Mouse (Mus musculus) embryonic facial prominence, embryonic 12.5 days (tissue): ENCODE measurements at regions not wholly inside any gene's neighbourhood (a gene's known extent, or its start where the extent isn't known, plus 50 kb on each side); places are given as distances from the start of the nearest gene placed in this dataset.

Experiments used
- ATAC-seq: fragments of 200-750 bp; cut with Nextera tagmentation; 2 replicates; pipeline ENCODE4 v1.8.0; 2017; ENCODE audit not compliant: insufficient number of reproducible peaks, insufficient read depth, low FRiP score, low TSS enrichment
- H3K27ac ChIP-seq: fragments of 300-500 bp; sonication (generic); 2 replicates; pipeline ENCODE4 v1.5.1; 2016; ENCODE audit warnings: mild to moderate bottlenecking
- H3K27me3 ChIP-seq: fragments of 300-500 bp; sonication (generic); 2 replicates; pipeline ENCODE4 v1.6.1; 2016; ENCODE audit warnings: mild to moderate bottlenecking, moderate library complexity
- H3K36me3 ChIP-seq: fragments of 300-500 bp; sonication (generic); 2 replicates; pipeline ENCODE4 v1.6.1; 2016; ENCODE audit warnings: mild to moderate bottlenecking
- H3K4me1 ChIP-seq: fragments of 300-500 bp; sonication (generic); 2 replicates; pipeline ENCODE4 v1.6.1; 2016
- H3K4me2 ChIP-seq: fragments of 300-500 bp; sonication (generic); replicated peaks from 2 replicates; pipeline ENCODE4 v1.6.1; 2016; ENCODE audit warnings: mild to moderate bottlenecking, moderate library complexity
- H3K4me3 ChIP-seq: fragments of 300-500 bp; sonication (generic); 2 replicates; pipeline ENCODE4 v1.5.1; 2016; ENCODE audit warnings: mild to moderate bottlenecking
- H3K9ac ChIP-seq: fragments of 300-500 bp; sonication (generic); 2 replicates; pipeline ENCODE4 v1.6.1; 2016; ENCODE audit warnings: mild to moderate bottlenecking, moderate library complexity
- H3K9me3 ChIP-seq: fragments of 300-500 bp; sonication (generic); 2 replicates; pipeline ENCODE4 v1.6.1; 2016; ENCODE audit warnings: mild to moderate bottlenecking, moderate library complexity
- WGBS: fragments of 180-500 bp; shearing (Covaris S2); methylation state at CpG from one replicate; pipeline ENCODE4 v1.1.7; 2016; 5-methylcytosine and 5-hydroxymethylcytosine counted together

DNA sequence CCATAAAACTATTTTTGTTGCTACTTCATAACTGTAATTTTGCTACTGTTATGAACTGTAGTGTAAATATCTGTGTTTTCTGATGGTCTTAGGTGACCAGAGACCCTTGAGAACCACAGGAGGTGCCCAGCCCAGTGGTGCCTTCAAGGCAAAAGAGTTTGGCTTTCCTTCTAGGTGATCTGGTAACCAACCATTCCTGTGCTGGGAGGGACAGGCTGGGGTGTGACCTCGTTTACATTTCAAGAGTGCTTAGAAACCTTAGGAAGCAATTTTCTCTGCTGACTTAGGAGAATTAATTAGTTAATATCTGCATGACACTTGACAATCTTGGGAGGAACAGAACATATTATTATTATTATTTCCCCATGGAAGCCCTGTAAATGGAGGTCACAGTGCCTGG, 111.1 kb upstream of the Hs3st2 start:
- no peak overlapping the region for H3K4me3 ChIP-seq
- H3K4me2 ChIP-seq, result no peak overlapping the region
- no peaks in the 10 kb centered on the region for H3K36me3 ChIP-seq
- WGBS, result 48% methylated on average over 1 of the region's 1 CpGs
- no peak overlapping the region for H3K9ac ChIP-seq
- no peaks in the 10 kb centered on the region for H3K9me3 ChIP-seq
- no peaks in the 10 kb centered on the region for H3K4me1 ChIP-seq
- H3K27ac ChIP-seq, result no peak overlapping the region
- H3K27me3 ChIP-seq, result no peaks in the 10 kb centered on the region
- ATAC-seq, result no peak

GRCm38 (mm10) chr7:121282154-121282553, 109.5 kb upstream of the Hs3st2 start:
- Histone ChIP-seq H3K4me2 (no peak overlapping the region), H3K4me3 (no peak overlapping the region), H3K9ac (no peak overlapping the region), H3K27ac (no peak overlapping the region), H3K4me1 (no peaks in the 10 kb centered on the region), H3K9me3 (no peaks in the 10 kb centered on the region), H3K27me3 (no peaks in the 10 kb centered on the region), H3K36me3 (no peaks in the 10 kb centered on the region)
- 73% methylated on average over 7 of the region's 7 CpGs for WGBS
- ATAC-seq, result no peak

GRCm38 (mm10) chr7:121289737-121290136, 101.9 kb upstream of the Hs3st2 start:
- Histone ChIP-seq H3K27me3 (no peaks in the 10 kb centered on the region), H3K9me3 (no peaks in the 10 kb centered on the region), H3K9ac (no peak overlapping the region), H3K4me2 (no peak overlapping the region), H3K4me1 (no peaks in the 10 kb centered on the region), H3K4me3 (no peak overlapping the region), H3K27ac (no peak overlapping the region), H3K36me3 (no peaks in the 10 kb centered on the region)
- no peak for ATAC-seq
- 83% methylated on average over 16 of the region's 16 CpGs for WGBS

DNA sequence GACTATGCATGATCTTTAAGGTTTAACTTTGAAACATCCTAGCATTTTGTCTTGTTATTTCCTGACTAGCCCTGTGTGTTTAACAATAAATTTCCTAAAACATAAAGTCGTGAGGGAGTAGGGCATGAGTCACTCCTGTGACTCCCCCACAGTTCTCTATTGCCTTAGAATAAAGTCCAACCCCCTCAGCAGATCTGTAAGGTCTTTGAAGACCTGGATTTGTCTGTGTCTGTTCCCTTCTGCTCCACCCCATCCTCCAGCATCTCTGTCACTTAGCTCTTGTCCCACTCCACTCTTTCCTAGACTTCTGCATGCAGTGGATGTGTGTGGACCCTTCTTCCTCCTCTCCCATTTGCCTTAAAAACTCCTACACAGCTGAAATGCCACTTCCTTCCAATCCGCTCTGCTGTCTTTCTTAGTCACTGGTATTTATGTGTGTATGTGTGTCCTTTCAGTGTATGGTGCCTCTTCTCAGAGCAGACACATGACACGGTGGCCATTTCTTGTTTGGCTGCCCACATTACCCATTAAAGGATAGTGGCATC, 95.4 kb upstream of the Hs3st2 start:
- WGBS, result 78% methylated on average over 3 of the region's 3 CpGs
- H3K9ac ChIP-seq, result no peak overlapping the region
- H3K27me3 ChIP-seq, result no peaks in the 10 kb centered on the region
- no peak overlapping the region for H3K4me2 ChIP-seq
- no peaks in the 10 kb centered on the region for H3K4me1 ChIP-seq
- ATAC-seq, result no peak
- no peak overlapping the region for H3K27ac ChIP-seq
- H3K4me3 ChIP-seq, result no peak overlapping the region
- no peaks in the 10 kb centered on the region for H3K9me3 ChIP-seq
- no peaks in the 10 kb centered on the region for H3K36me3 ChIP-seq

- Histone ChIP-seq H3K36me3 (no peaks in the 10 kb centered on the region), H3K9ac (no peak overlapping the region), H3K27me3 (peaks cover 5% of the 10 kb centered on the region), H3K27ac (no peak overlapping the region), H3K4me1 (peaks cover 6% of the 10 kb centered on the region), H3K9me3 (no peaks in the 10 kb centered on the region), H3K4me2 (peak overlapping the region; percentile 30), H3K4me3 (peak overlapping the region; percentile 1; the same call in 1 of the 2 replicates)
- no peak for ATAC-seq
- 6% methylated on average over 19 of the region's 19 CpGs for WGBS
Observed at GRCm38 (mm10) chr7:121312961-121313587, 78.6 kb upstream of the Hs3st2 start.

GRCm38 (mm10) chr7:121314521-121314920, 77.1 kb upstream of the Hs3st2 start:
- Histone ChIP-seq H3K27ac (no peak overlapping the region), H3K9me3 (no peaks in the 10 kb centered on the region), H3K9ac (no peak overlapping the region), H3K27me3 (peaks cover 5% of the 10 kb centered on the region), H3K4me1 (peaks cover 6% of the 10 kb centered on the region), H3K4me2 (no peak overlapping the region), H3K36me3 (no peaks in the 10 kb centered on the region), H3K4me3 (no peak overlapping the region)
- WGBS, result 87% methylated on average over 4 of the region's 4 CpGs
- ATAC-seq, result no peak

- ATAC-seq, result no peak
- H3K27ac ChIP-seq, result no peak overlapping the region
- H3K9ac ChIP-seq, result no peak overlapping the region
- 81% methylated on average over 7 of the region's 7 CpGs for WGBS
- H3K4me1 ChIP-seq, result no peaks in the 10 kb centered on the region
- H3K4me3 ChIP-seq, result no peak overlapping the region
- H3K27me3 ChIP-seq, result no peaks in the 10 kb centered on the region
- no peaks in the 10 kb centered on the region for H3K9me3 ChIP-seq
- H3K4me2 ChIP-seq, result no peak overlapping the region
- no peaks in the 10 kb centered on the region for H3K36me3 ChIP-seq
Observed at GRCm38 (mm10) chr7:121329274-121329673, 62.4 kb upstream of the Hs3st2 start.

DNA sequence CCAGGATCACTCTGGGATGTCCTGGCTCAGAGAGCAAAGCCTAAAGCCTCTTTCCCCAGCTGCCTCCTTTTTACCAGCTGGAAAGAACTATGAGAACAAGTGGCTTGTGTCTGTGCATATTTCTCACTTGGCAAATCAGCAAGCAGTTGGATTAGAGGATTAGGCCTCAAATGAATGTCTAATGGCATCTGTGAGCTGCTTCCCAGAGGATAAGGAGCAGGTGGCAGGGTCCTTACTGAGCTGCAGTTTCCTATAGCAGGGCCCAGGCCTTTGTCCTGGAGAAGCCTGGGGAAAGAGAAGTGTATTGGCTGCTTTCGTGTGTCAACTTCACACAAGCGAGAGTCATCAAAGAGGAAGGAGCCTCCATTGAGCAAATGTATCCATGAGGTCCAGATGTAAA, 59.1 kb upstream of the Hs3st2 start:
- 75% methylated on average over 2 of the region's 2 CpGs for WGBS
- no peaks in the 10 kb centered on the region for H3K4me1 ChIP-seq
- no peaks in the 10 kb centered on the region for H3K27me3 ChIP-seq
- no peaks in the 10 kb centered on the region for H3K9me3 ChIP-seq
- no peak overlapping the region for H3K27ac ChIP-seq
- no peaks in the 10 kb centered on the region for H3K36me3 ChIP-seq
- no peak overlapping the region for H3K4me2 ChIP-seq
- ATAC-seq, result no peak
- H3K4me3 ChIP-seq, result no peak overlapping the region
- H3K9ac ChIP-seq, result no peak overlapping the region

GRCm38 (mm10) chr7:121335390-121336109, 56.1 kb upstream of the Hs3st2 start:
- WGBS, result 77% methylated on average over 9 of the region's 9 CpGs
- Histone ChIP-seq H3K27ac (no peak overlapping the region), H3K4me3 (no peak overlapping the region), H3K9ac (no peak overlapping the region), H3K27me3 (no peaks in the 10 kb centered on the region), H3K4me1 (0 out of 2 replicates have a peak, but pooled peaks cover 5% of the 10 kb centered on the region), H3K9me3 (no peaks in the 10 kb centered on the region), H3K4me2 (no peak overlapping the region), H3K36me3 (no peaks in the 10 kb centered on the region)
- ATAC-seq, result no peak

GRCm38 (mm10) chr7:121339942-121340341, 51.7 kb upstream of the Hs3st2 start:
- H3K27me3 ChIP-seq, result no peaks in the 10 kb centered on the region
- H3K4me3 ChIP-seq, result no peak overlapping the region
- H3K4me1 ChIP-seq, result 0 out of 2 replicates have a peak, but pooled peaks cover 5% of the 10 kb centered on the region
- H3K27ac ChIP-seq, result no peak overlapping the region
- H3K9ac ChIP-seq, result no peak overlapping the region
- ATAC-seq, result no peak
- no peaks in the 10 kb centered on the region for H3K36me3 ChIP-seq
- H3K9me3 ChIP-seq, result no peaks in the 10 kb centered on the region
- no peak overlapping the region for H3K4me2 ChIP-seq
- 53% methylated on average over 3 of the region's 3 CpGs for WGBS
